Mouse (Mus musculus) megakaryocyte, adult 5-6 weeks (primary cell): Measurements from ENCODE around the gene Cep95. TPM values are rescaled to one million over a fixed set of nuclear protein-coding genes. Genes with fewer than 3 reads are reported as not detected.
"Not testable (repeated sequence)": the region's sequence is repeated elsewhere in the genome, so short reads cannot be mapped to it uniquely, and the experiment has no call there.

Source experiments
- ATAC-seq: 2 replicates; pipeline ENCODE4 v1.8.0; 2016; ENCODE audit warnings: mild to moderate bottlenecking, inconsistent platforms; ENCODE audit not compliant: poor library complexity, severe bottlenecking
- total RNA-seq, 2 experiments: library from RNA; stranded (forward) in 1 of 2; stranded (reverse) in 1 of 2; fragments of 153-499, 151-499 nt in 1 of 2; fragments of 221-1000, 200-1000 nt in 1 of 2; gene quantifications; 2 replicates each; pipeline versions ENCODE4 v1.2.3 to v1.2.4; 2015 to 2017

Gene Cep95
- total RNA-seq, 2 experiments from 2014 or later: 12.2 to 16.5 TPM

DNA sequence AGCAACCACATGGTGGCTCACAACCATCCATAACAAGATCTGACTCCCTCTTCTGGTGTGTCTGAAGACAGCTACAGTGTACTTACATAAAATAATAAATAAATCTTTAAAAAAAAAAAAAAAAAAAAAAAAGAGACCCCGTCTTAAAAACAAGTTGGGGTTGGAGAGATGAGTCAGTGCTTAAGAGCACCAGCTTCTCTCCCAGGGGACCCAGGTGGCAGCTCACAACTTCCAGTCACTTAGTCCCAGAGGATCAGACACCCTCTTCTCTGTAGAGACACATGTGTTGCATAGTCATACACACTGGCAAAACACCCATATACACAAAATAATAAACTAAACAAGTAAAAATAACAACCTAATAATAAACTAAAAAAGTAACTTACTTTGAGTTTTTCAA lies 18.4 kb downstream of the Cep95 start:
- not testable (repeated sequence) for ATAC-seq

DNA sequence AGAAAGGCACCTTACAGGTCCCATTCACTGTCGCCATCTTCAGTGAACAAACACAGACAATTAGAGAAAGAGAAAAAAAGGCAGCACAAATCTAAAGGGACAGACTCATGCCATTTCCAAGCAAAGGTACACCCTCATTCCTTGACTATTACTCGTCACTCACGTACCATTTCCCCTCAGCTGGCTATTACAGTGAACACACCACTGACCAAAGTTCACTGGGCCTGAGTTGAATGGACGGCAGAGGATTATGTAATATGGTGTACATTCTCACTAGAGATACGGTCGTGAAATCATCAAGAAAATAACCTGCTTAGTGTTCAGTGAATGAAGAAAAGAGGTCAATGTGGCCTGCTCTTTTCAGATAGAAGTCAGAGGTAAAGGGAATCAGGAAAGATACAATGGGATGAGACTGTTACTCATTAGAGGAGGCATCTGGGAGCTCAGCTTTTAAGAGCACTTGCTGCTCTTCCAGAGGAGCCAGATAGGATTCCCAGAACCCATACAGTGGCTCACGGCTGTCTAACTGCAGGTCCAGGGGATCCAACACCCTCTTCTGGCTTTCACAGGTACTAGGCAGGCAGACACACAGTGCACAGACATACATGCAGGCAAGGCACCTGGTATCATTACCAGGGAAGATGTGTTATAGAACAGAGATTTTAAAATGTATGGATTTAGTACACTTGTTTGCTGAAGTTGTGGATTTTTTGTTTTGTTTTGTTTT lies 23.5 kb downstream of the Cep95 start:
- ATAC-seq: no peak

GRCm38 (mm10) chr11:106814601-106815320 lies 25.7 kb downstream of the Cep95 start:
- ATAC-seq: no peak

DNA sequence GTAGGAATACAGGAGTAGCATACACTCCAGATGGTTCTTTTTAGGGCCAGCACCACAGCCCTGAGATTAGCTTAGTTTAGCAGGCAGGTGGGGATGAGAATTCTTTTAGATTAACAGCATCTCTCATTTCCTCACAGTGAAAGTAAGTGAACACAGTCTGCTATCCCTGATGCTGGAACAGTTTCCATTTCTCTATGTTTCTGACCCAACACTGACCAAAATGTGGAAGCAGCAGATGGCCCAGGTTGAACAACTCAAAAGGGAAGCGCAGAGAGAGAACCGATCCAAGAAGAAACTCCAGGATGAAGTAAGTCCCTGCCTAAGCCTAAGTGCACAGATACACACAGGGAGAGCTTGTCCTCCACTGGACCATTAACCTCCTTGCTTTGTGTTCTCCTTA lies 26.3 kb downstream of the Cep95 start:
- ATAC-seq: no peak

DNA sequence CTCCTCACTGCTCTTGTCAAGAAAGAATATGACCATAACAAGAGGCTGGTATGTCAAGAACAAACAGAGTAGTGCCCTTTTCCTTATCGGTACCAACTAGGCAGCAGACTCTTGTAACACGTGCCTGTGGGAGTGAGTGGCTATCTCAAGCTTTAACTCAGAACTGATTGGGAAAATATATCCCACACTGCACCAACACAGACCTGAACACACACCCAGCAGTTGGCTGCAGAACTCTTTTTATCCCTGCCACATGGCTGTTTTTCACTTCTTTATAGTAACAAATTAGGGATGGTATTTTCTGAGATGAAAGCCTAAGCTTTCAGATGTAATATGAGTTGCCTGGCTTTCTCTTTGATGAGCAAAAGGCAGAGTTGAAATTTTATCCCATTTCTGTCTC lies 26.7 kb downstream of the Cep95 start:
- ATAC-seq: no peak

GRCm38 (mm10) chr11:106816316-106816715 lies 27.3 kb downstream of the Cep95 start:
- ATAC-seq: no peak

DNA sequence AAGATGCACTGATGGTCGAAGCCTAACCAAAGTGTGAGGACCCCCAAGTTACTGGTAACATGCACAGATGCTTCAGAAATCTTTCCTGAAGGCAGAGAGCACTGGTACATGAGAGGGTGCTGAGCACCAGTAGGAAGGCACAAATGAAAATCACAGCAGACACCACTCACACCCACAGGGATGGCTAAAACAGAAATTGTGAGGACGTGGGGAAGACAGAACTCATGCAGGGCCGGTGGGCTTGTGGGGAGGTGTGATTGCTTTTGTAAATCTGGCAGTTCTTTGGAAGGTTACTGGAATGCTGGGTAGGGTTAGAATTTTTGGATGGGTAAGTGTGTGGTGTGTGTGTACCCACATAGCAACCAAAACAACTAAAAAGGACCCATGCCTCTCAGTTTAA lies 28.1 kb downstream of the Cep95 start:
- no peak for ATAC-seq

DNA sequence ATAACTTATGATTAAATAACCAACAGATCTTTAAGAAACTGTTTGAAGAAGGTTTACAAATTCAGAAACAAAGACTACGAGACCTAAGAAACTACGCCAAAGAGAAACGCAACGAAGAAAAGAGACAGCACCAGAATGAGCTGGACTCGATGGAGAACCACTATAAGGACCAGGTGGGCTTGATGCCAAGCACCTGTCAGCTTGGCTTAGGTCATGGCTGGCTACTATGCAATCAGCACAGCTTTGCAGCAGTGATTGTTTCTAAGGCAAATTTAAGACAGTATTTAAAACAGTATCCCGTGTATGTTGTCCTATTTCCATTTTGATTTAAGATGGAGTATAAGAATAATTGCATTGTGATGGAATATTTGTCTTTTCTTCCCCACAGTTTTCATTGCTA lies 28.8 kb downstream of the Cep95 start:
- no peak for ATAC-seq

DNA sequence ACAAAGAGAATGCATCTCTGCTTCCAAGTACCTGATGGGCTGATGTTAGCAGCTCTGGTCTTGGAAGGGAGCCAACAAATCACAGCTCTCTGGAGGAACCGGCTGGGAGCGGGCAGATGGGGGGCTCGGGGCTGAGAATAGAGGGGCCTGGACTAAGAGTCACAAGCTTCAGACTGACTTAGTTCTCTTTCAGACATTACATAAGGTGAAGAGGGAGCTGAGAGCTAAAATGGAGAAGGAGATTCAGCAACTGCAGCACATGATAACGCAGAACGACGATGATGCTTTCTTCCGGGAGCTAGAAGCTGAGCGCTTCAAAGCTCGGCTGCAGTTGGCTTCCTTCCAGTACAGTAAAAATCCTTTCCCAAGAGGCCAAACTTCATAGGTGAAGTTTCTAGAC lies 29.3 kb downstream of the Cep95 start:
- no peak for ATAC-seq

DNA sequence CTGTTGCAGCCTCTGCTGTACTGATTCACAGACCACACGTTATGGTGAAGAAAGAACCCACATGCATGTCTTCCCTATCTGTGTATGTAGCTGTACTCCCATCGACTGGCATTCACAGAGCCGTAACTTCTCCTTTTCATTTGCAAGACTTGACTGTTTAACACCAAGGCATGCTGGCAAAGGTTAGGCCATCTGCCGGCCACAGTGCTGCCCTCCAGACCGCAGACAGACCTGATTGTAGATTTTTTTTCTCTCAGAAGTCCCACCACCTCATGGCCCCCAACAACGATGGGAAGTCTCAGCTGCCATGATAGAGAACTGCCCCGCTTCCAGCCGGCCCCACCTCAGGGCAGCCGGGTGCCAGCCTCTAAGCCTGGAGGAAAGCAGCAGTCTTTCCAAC lies 30.5 kb downstream of the Cep95 start:
- ATAC-seq: peak; percentile 88

DNA sequence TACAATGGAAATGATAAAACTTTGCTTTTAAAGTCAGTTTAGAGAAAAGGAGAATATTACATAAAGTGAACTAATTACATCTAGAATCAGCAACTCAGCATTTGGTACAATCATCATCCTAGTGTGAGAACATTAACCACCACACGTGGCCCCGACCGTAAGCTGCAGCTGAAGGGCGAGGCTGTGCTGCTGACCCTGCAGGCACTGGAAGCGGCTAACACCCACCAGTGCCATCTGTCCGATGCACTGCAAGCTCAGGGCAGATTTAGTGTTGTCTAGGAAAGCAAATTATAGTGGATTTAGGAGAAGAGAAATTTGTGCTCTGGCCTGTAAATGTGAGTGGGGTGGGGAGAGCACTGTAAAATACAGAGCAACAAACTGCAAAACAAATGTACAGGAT lies 31.2 kb downstream of the Cep95 start:
- no peak for ATAC-seq

GRCm38 (mm10) chr11:106820972-106821371 lies 31.9 kb downstream of the Cep95 start:
- peak; percentile 64 for ATAC-seq

- no peak for ATAC-seq
Measured at GRCm38 (mm10) chr11:106821397-106821796, 32.3 kb downstream of the Cep95 start.

GRCm38 (mm10) chr11:106822491-106822890 lies 33.4 kb downstream of the Cep95 start:
- no peak for ATAC-seq

- no peak for ATAC-seq
Measured at GRCm38 (mm10) chr11:106822911-106823310, 33.9 kb downstream of the Cep95 start.

DNA sequence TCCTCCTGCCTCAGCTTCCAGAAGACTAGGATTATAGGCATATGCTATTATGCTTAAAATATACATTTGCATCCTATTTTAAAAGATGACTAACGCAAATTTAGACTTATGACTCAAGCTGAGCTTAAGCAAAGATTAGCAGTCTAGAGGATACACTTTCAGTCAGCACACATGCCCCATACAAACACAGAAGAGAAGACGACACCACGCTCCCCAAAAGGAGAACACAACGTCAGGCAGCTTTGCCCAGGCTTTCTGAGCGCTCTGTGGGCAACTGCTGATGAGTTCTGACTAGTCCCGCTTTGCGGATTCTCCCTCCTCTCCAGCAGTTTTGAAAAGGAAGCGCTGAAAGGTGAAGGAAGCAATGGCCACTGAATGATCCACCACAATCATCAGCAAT lies 34.7 kb downstream of the Cep95 start:
- ATAC-seq: no peak

GRCm38 (mm10) chr11:106824403-106824802 lies 35.4 kb downstream of the Cep95 start:
- ATAC-seq: no peak

- ATAC-seq: no peak
Measured at GRCm38 (mm10) chr11:106828079-106828478, 39.0 kb downstream of the Cep95 start.

DNA sequence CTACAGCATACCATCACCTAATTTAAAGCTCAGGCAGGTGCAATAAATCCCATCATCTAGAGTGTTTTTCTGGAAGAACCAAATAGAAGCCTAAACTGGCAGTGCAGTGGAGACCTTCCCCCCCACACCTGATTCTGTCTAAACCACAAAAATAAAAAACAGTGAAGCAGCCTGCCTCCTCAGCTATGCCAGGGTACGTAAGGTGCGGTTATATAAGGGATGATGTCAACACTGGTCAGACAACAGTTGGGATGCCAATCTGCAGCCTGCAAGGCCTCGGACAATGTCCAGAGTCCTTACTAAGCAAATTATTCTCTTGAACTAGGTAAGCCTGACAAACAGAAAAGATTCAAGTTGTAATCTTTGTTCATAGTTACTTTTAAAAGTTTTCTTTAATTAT lies 53.0 kb downstream of the Cep95 start:
- ATAC-seq: no peak

DNA sequence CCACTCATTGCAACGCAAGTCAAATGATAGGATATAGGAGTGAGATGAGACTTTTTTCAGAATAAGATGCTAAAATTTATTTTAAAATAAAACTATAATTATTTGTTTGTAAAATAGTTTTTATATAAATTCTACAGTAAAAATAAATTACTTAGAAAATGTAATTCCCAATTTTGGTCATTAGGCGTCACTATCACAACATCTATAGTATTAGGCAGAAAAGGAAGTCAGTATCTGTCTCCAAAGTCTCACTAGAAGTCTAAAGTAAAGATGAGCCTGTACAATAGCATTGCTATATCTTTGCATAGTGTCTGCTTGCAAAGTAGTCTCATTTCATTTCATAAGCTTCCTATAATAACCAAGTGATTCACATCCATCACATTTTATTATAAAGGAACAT lies 62.4 kb downstream of the Cep95 start:
- no peak for ATAC-seq
